Mouse (Mus musculus): Measurements from ENCODE around the gene Mfsd6. TPM values are rescaled to one million over a fixed set of nuclear protein-coding genes. Genes with fewer than 3 reads are reported as not detected.
"Not testable (repeated sequence)": the region's sequence is repeated elsewhere in the genome, so short reads cannot be mapped to it uniquely, and the experiment has no call there.

Gene Mfsd6
- polyA plus RNA-seq, 1 experiment from 2014 or later, result 0.73 TPM

DNA sequence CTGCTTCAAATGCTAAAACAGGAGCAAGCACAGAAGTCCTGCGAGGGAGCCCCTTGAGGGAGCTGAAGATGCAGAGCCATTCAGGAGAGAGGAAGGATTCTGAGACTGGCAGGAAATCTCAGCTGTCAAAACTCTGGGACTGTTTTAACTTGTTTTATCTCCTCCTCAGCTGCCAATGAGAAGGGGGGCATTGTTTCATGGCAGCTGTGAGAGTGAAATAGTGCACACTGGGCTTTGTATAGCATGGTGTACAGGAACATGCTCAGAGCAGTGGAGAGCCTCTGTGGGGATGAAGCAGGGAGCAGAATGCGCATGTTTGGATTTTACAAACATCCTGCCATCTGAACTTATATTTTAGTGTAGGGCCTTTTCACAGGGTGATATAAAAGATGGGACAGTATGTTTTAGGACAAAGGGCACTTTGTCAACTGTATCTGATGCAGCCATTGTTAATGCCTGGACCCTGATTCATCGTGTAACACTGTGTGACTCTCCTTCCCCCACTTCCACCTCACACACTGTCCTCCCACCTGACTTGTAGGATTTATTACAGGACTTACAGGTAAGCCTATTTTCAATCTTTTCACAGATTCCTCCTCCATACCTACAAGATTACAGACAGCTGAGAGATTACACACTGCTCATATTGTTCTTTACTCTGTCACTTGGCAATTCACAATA lies 9.1 kb downstream of the Mfsd6 start:
- Histone ChIP-seq H3K9ac (ENCODE audit: low read depth, low read length) (no peak overlapping the region), H3K4me3 (ENCODE audit: low read depth, low read length) (no peak overlapping the region), H3K27ac (ENCODE audit: low read depth, low read length) (no peak overlapping the region), H3K4me1 (replicated peaks; ENCODE audit: control insufficient read depth, insufficient read depth, low read length) (no peaks in the 10 kb centered on the region), H3K4me2 (no peak overlapping the region), H3K36me3 (ENCODE audit: control insufficient read depth, insufficient read depth, low read length) (no peaks in the 10 kb centered on the region), H3K9me3 (ENCODE audit: control insufficient read depth, low read length) (no peaks in the 10 kb centered on the region), H3K27me3 (replicated peaks; ENCODE audit: control insufficient read depth, insufficient read depth, low read length) (no peaks in the 10 kb centered on the region)
- DNase-seq (ENCODE audit: low spot score), result no peak
- no peak for ATAC-seq (replicated peaks; ENCODE audit: low FRiP score)
- WGBS, result 73% methylated on average over 3 of the region's 3 CpGs

DNA sequence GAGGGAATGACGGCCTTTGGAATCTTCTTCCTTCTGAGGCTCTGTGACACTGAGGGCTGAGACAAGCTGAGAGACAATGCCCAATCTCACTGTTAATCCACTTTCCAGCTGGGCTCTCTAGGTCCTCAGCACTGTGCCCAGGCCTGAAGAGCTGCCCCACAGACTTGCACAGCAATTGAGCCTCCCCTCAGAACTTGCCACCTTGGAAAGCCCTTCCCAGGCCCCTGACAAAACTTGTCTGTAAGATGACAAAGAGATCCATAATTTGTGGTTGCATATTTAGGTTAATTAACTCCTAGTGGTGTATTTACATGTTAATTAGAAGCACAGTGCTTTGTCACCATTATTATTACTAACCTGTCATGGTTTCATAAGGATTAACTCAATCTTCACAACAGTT lies 12.8 kb downstream of the Mfsd6 start:
- DNase-seq (ENCODE audit: low spot score), result no peak
- 63% methylated on average over 1 of the region's 1 CpGs for WGBS

GRCm38 (mm10) chr1:52714021-52714420 lies 13.2 kb downstream of the Mfsd6 start:
- Histone ChIP-seq H3K9me3 (ENCODE audit: control insufficient read depth, low read length) (no peaks in the 10 kb centered on the region), H3K27me3 (replicated peaks; ENCODE audit: control insufficient read depth, insufficient read depth, low read length) (no peaks in the 10 kb centered on the region), H3K4me3 (ENCODE audit: low read depth, low read length) (no peak overlapping the region), H3K4me1 (replicated peaks; ENCODE audit: control insufficient read depth, insufficient read depth, low read length) (no peaks in the 10 kb centered on the region), H3K27ac (ENCODE audit: low read depth, low read length) (no peak overlapping the region), H3K36me3 (ENCODE audit: control insufficient read depth, insufficient read depth, low read length) (no peaks in the 10 kb centered on the region), H3K9ac (ENCODE audit: low read depth, low read length) (no peak overlapping the region), H3K4me2 (no peak overlapping the region)
- WGBS, result 50% methylated on average over 3 of the region's 3 CpGs
- ATAC-seq (replicated peaks; ENCODE audit: low FRiP score) (no peak), DNase-seq (ENCODE audit: low spot score) (no peak)

More for the DNA sequence above, 12.8 kb downstream of the Mfsd6 start:
- Histone ChIP-seq H3K4me3 (ENCODE audit: low read depth, low read length) (no peak overlapping the region), H3K4me1 (replicated peaks; ENCODE audit: control insufficient read depth, insufficient read depth, low read length) (no peaks in the 10 kb centered on the region), H3K27ac (ENCODE audit: low read depth, low read length) (no peak overlapping the region), H3K27me3 (replicated peaks; ENCODE audit: control insufficient read depth, insufficient read depth, low read length) (no peaks in the 10 kb centered on the region), H3K9ac (ENCODE audit: low read depth, low read length) (no peak overlapping the region), H3K4me2 (no peak overlapping the region), H3K9me3 (ENCODE audit: control insufficient read depth, low read length) (no peaks in the 10 kb centered on the region), H3K36me3 (ENCODE audit: control insufficient read depth, insufficient read depth, low read length) (no peaks in the 10 kb centered on the region)
- ATAC-seq (replicated peaks; ENCODE audit: low FRiP score), result no peak

- Histone ChIP-seq H3K9me3 (ENCODE audit: control insufficient read depth, low read length) (no peaks in the 10 kb centered on the region), H3K27me3 (replicated peaks; ENCODE audit: control insufficient read depth, insufficient read depth, low read length) (no peaks in the 10 kb centered on the region), H3K27ac (ENCODE audit: low read depth, low read length) (no peak overlapping the region), H3K4me1 (replicated peaks; ENCODE audit: control insufficient read depth, insufficient read depth, low read length) (no peaks in the 10 kb centered on the region), H3K4me3 (ENCODE audit: low read depth, low read length) (no peak overlapping the region), H3K9ac (ENCODE audit: low read depth, low read length) (no peak overlapping the region), H3K4me2 (no peak overlapping the region), H3K36me3 (ENCODE audit: control insufficient read depth, insufficient read depth, low read length) (no peaks in the 10 kb centered on the region)
- 51% methylated on average over 6 of the region's 6 CpGs for WGBS
- ATAC-seq (replicated peaks; ENCODE audit: low FRiP score) (no peak), DNase-seq (ENCODE audit: low spot score) (no peak)
Observed at GRCm38 (mm10) chr1:52708745-52709144, 18.5 kb downstream of the Mfsd6 start.

DNA sequence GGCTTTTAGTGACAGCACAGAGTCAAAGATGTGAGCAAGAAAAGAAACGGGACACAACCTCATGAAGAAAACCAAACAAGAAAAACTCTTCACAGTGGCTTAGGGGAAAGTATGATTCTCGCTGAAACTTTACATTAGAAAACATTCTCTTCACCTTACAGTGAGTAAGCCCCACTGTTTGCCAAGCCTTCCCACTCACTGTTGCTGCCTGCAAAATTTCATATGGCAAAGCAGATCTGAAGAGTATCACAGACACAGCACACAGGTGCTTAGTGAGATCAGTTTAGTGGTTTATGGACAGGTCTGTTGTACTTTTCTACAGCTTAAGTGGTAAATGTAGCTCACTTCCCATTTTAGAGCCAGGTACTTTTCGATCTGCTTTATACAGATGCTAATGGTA lies 20.2 kb downstream of the Mfsd6 start:
- Histone ChIP-seq H3K4me1 (replicated peaks; ENCODE audit: control insufficient read depth, insufficient read depth, low read length) (no peaks in the 10 kb centered on the region), H3K4me3 (ENCODE audit: low read depth, low read length) (no peak overlapping the region), H3K9ac (ENCODE audit: low read depth, low read length) (no peak overlapping the region), H3K27ac (ENCODE audit: low read depth, low read length) (no peak overlapping the region), H3K4me2 (no peak overlapping the region), H3K36me3 (ENCODE audit: control insufficient read depth, insufficient read depth, low read length) (no peaks in the 10 kb centered on the region), H3K27me3 (replicated peaks; ENCODE audit: control insufficient read depth, insufficient read depth, low read length) (no peaks in the 10 kb centered on the region), H3K9me3 (ENCODE audit: control insufficient read depth, low read length) (no peaks in the 10 kb centered on the region)
- no peak for ATAC-seq (replicated peaks; ENCODE audit: low FRiP score)
- WGBS, result 79% methylated on average over 3 of the region's 3 CpGs
- no peak for DNase-seq (ENCODE audit: low spot score)

GRCm38 (mm10) chr1:52702738-52703491 lies 24.3 kb downstream of the Mfsd6 start:
- WGBS, result 71% methylated on average over 7 of the region's 7 CpGs
- H3K9me3 ChIP-seq (ENCODE audit: control insufficient read depth, low read length), result no peaks in the 10 kb centered on the region
- DNase-seq (ENCODE audit: low spot score) (no peak), ATAC-seq (replicated peaks; ENCODE audit: low FRiP score) (no peak)
- no peak overlapping the region for H3K4me2 ChIP-seq
- no peaks in the 10 kb centered on the region for H3K4me1 ChIP-seq (replicated peaks; ENCODE audit: control insufficient read depth, insufficient read depth, low read length)
- no peaks in the 10 kb centered on the region for H3K27me3 ChIP-seq (replicated peaks; ENCODE audit: control insufficient read depth, insufficient read depth, low read length)
- no peak overlapping the region for H3K4me3 ChIP-seq (ENCODE audit: low read depth, low read length)
- H3K36me3 ChIP-seq (ENCODE audit: control insufficient read depth, insufficient read depth, low read length), result no peaks in the 10 kb centered on the region
- no peak overlapping the region for H3K9ac ChIP-seq (ENCODE audit: low read depth, low read length)
- H3K27ac ChIP-seq (ENCODE audit: low read depth, low read length), result no peak overlapping the region

DNA sequence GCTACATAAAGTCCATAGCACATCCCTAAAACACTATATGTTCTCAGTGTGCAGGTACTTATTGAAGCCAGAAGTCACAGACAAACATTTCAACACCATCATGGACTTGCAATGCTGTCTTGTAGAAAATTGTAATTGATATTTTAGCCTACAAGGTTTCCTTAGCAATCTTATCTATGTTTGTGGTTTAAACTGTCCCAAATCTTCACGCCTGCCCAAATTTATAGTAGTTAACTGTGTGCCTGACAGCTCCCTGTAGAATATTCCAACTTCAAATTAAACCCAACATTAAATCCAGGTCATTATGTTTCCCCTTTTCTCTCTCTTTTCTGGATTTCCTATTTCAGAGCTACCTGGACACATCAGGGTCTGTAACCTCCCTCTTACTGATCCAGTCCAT lies 25.3 kb downstream of the Mfsd6 start:
- Histone ChIP-seq H3K27me3 (replicated peaks; ENCODE audit: control insufficient read depth, insufficient read depth, low read length) (no peaks in the 10 kb centered on the region), H3K36me3 (ENCODE audit: control insufficient read depth, insufficient read depth, low read length) (no peaks in the 10 kb centered on the region), H3K4me1 (replicated peaks; ENCODE audit: control insufficient read depth, insufficient read depth, low read length) (no peaks in the 10 kb centered on the region), H3K27ac (ENCODE audit: low read depth, low read length) (no peak overlapping the region), H3K9ac (ENCODE audit: low read depth, low read length) (no peak overlapping the region), H3K4me3 (ENCODE audit: low read depth, low read length) (no peak overlapping the region), H3K4me2 (no peak overlapping the region), H3K9me3 (ENCODE audit: control insufficient read depth, low read length) (no peaks in the 10 kb centered on the region)
- ATAC-seq (replicated peaks; ENCODE audit: low FRiP score), result no peak
- 58% methylated on average over 1 of the region's 1 CpGs for WGBS
- DNase-seq (ENCODE audit: low spot score), result no peak

GRCm38 (mm10) chr1:52694456-52694855 lies 32.8 kb downstream of the Mfsd6 start:
- not testable (repeated sequence) for ATAC-seq (replicated peaks; ENCODE audit: low FRiP score); H3K27me3 ChIP-seq (replicated peaks; ENCODE audit: control insufficient read depth, insufficient read depth, low read length); H3K4me3 ChIP-seq (ENCODE audit: low read depth, low read length); H3K9me3 ChIP-seq (ENCODE audit: control insufficient read depth, low read length); DNase-seq (ENCODE audit: low spot score); H3K27ac ChIP-seq (ENCODE audit: low read depth, low read length); H3K4me1 ChIP-seq (replicated peaks; ENCODE audit: control insufficient read depth, insufficient read depth, low read length); H3K9ac ChIP-seq (ENCODE audit: low read depth, low read length); H3K4me2 ChIP-seq; H3K36me3 ChIP-seq (ENCODE audit: control insufficient read depth, insufficient read depth, low read length)
- 94% methylated on average over 13 of the region's 13 CpGs for whole genome bisulfite sequencing

DNA sequence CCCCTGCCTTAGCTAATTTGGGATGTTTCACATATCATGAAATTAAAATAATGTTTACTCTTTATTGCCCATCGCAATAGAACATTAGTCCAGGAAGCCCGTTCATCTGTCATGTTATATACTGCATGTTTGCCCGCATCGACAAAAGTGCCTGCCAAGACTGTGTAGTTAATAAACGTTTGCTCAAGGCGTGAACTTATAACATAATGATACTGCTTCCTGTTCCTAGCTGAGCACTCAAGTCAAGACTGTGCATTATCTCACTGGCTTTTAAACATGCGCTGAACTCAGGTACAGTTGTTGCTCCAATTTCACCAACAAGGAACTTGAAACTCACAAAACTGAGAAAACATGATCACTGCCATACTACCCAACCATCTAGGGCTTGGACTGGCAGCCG lies 39.6 kb downstream of the Mfsd6 start:
- H3K36me3 ChIP-seq (ENCODE audit: control insufficient read depth, insufficient read depth, low read length), result no peaks in the 10 kb centered on the region
- no peak overlapping the region for H3K4me2 ChIP-seq
- ATAC-seq (replicated peaks; ENCODE audit: low FRiP score) (no peak), DNase-seq (ENCODE audit: low spot score) (no peak)
- no peaks in the 10 kb centered on the region for H3K4me1 ChIP-seq (replicated peaks; ENCODE audit: control insufficient read depth, insufficient read depth, low read length)
- no peaks in the 10 kb centered on the region for H3K27me3 ChIP-seq (replicated peaks; ENCODE audit: control insufficient read depth, insufficient read depth, low read length)
- H3K27ac ChIP-seq (ENCODE audit: low read depth, low read length), result no peak overlapping the region
- WGBS, result 85% methylated on average over 8 of the region's 8 CpGs
- no peak overlapping the region for H3K9ac ChIP-seq (ENCODE audit: low read depth, low read length)
- H3K9me3 ChIP-seq (ENCODE audit: control insufficient read depth, low read length), result no peaks in the 10 kb centered on the region
- H3K4me3 ChIP-seq (ENCODE audit: low read depth, low read length), result no peak overlapping the region

Measured in liver, embryonic 11.5 days (tissue).